Mouse (Mus musculus) ES-Bruce4 (cell line): ENCODE measurements around the gene 4931406P16Rik.

ENCODE experiments used
- CTCF ChIP-seq: IDR thresholded peaks from one replicate; pipeline ENCODE4 v1.8.1; 2011; ENCODE audit warnings: low read depth, low read length
- EP300 ChIP-seq: IDR thresholded peaks from 2 replicates; pipeline ENCODE4 v1.6.1; 2011; ENCODE audit warnings: low read depth, low read length; ENCODE audit not compliant: insufficient read depth

- no peak for TF ChIP-seq CTCF
- no peak for TF ChIP-seq EP300
Observed at GRCm38 (mm10) chr7:34238086-34238485, 75.3 kb downstream of the 4931406P16Rik start.
